Mouse (Mus musculus): ENCODE results near the gene Rgs7. TPM values are rescaled to one million over a fixed set of nuclear protein-coding genes. Genes with fewer than 3 reads are reported as not detected.

Gene Rgs7
- total and polyA plus RNA-seq, 3 experiments: not detected

- peaks cover 0 to 2% of the 10 kb centered on the region in 2 experiments; a peak in 1 of 4 replicates for H3K36me3 ChIP-seq (ENCODE audit: control insufficient read depth in 1 of 2, insufficient read depth in 2 of 2, low read length in 2 of 2)
- no peaks in the 10 kb centered on the region; a peak in 1 of 4 replicates for H3K27me3 ChIP-seq (ENCODE audit: control insufficient read depth in 1 of 2, insufficient read depth in 2 of 2, low read length in 2 of 2)
- H3K9me3 ChIP-seq (replicated peaks; ENCODE audit: insufficient read depth, low read length): no peaks in the 10 kb centered on the region
- H3K4me1 ChIP-seq (ENCODE audit: control insufficient read depth in 1 of 2, insufficient read depth in 2 of 2, low read length in 2 of 2): no peaks in the 10 kb centered on the region
- DNase-seq (ENCODE audit: low read depth, low spot score): no peak
- no peak for TF ChIP-seq TBP (IDR thresholded peaks at IDR 0.05; ENCODE audit: low read depth, low read length)
- no peak for TF ChIP-seq NELFE (IDR thresholded peaks at IDR 0.05; ENCODE audit: low read depth, low read length)
- no peak for TF ChIP-seq MAFK (IDR thresholded peaks at IDR 0.05; ENCODE audit: borderline replicate concordance, low read depth, low read length)
- no peak for TF ChIP-seq ZMIZ1 (IDR thresholded peaks at IDR 0.05; ENCODE audit: low read depth, low read length)
- TF ChIP-seq ETS1 (IDR thresholded peaks at IDR 0.05; ENCODE audit: low read depth, low read length): no peak
- TF ChIP-seq MEF2A (IDR thresholded peaks at IDR 0.05; ENCODE audit: extremely low read depth, insufficient replicate concordance, low read depth, low read length, poor library complexity, severe bottlenecking): no peak
- no peak for TF ChIP-seq CTCF (IDR thresholded peaks at IDR 0.05 in 2 of 3, conservative IDR thresholded peaks at IDR 0.05 in 1 of 3; ENCODE audit: control insufficient read depth in 1 of 3, insufficient read depth in 1 of 3, low read depth in 2 of 3, low read length in 3 of 3, poor library complexity in 1 of 3, severe bottlenecking in 1 of 3)
- no peak for TF ChIP-seq UBTF (IDR thresholded peaks at IDR 0.05; ENCODE audit: borderline replicate concordance, insufficient read depth, low read depth, low read length)
- no peaks in the 10 kb centered on the region for H3K79me2 ChIP-seq (ENCODE audit: control insufficient read depth, insufficient read depth, low read length, poor library complexity)
- no peak overlapping the region for H3K4me3 ChIP-seq (ENCODE audit: control insufficient read depth in 1 of 2, insufficient read depth in 1 of 2, low read depth in 2 of 2, low read length in 2 of 2)
- H3K27ac ChIP-seq (ENCODE audit: control insufficient read depth, low read depth, low read length): no peak overlapping the region
- no peak overlapping the region for H3K9ac ChIP-seq (ENCODE audit: control insufficient read depth, low read depth, low read length, poor library complexity, severe bottlenecking)
Observed at GRCm38 (mm10) chr1:175512173-175512572, 19.9 kb upstream of the Rgs7 start.

GRCm38 (mm10) chr1:175509989-175510388, 17.7 kb upstream of the Rgs7 start:
- Histone ChIP-seq H3K27me3 (ENCODE audit: control insufficient read depth in 1 of 2, insufficient read depth in 2 of 2, low read length in 2 of 2) (no peaks in the 10 kb centered on the region; a peak in 2 of 4 replicates), H3K27ac (ENCODE audit: control insufficient read depth, low read depth, low read length) (no peak overlapping the region), H3K36me3 (ENCODE audit: control insufficient read depth in 1 of 2, insufficient read depth in 2 of 2, low read length in 2 of 2) (peaks cover 0 to 2% of the 10 kb centered on the region in 2 experiments; a peak in 1 of 4 replicates), H3K9ac (ENCODE audit: control insufficient read depth, low read depth, low read length, poor library complexity, severe bottlenecking) (no peak overlapping the region), H3K9me3 (replicated peaks; ENCODE audit: insufficient read depth, low read length) (no peaks in the 10 kb centered on the region), H3K4me3 (ENCODE audit: control insufficient read depth in 1 of 2, insufficient read depth in 1 of 2, low read depth in 2 of 2, low read length in 2 of 2) (no peak overlapping the region), H3K79me2 (ENCODE audit: control insufficient read depth, insufficient read depth, low read length, poor library complexity) (no peaks in the 10 kb centered on the region), H3K4me1 (ENCODE audit: control insufficient read depth in 1 of 2, insufficient read depth in 2 of 2, low read length in 2 of 2) (no peaks in the 10 kb centered on the region)
- no peak for TF ChIP-seq TBP (IDR thresholded peaks at IDR 0.05; ENCODE audit: low read depth, low read length)
- TF ChIP-seq ZC3H11A (IDR thresholded peaks at IDR 0.05; ENCODE audit: low read depth, low read length): no peak
- no peak for TF ChIP-seq MXI1 (IDR thresholded peaks at IDR 0.05; ENCODE audit: low read depth, low read length)
- no peak for TF ChIP-seq POLR2A (IDR thresholded peaks at IDR 0.05; ENCODE audit: control insufficient read depth in 1 of 2, insufficient read depth in 1 of 2, low read depth in 1 of 2, low read length in 2 of 2, poor library complexity in 1 of 2)
- no peak for TF ChIP-seq GATA1 (IDR thresholded peaks at IDR 0.05; ENCODE audit: low read depth, low read length)
- no peak for TF ChIP-seq MYC (IDR thresholded peaks at IDR 0.05; ENCODE audit: low read depth, low read length)
- no peak for DNase-seq (ENCODE audit: low read depth, low spot score)

GRCm38 (mm10) chr1:175492683-175493043, 363 bp upstream of the Rgs7 start:
- Histone ChIP-seq H3K27ac (ENCODE audit: control insufficient read depth, low read depth, low read length) (no peak overlapping the region), H3K36me3 (ENCODE audit: control insufficient read depth in 1 of 2, insufficient read depth in 2 of 2, low read length in 2 of 2) (no peaks in the 10 kb centered on the region), H3K9me3 (replicated peaks; ENCODE audit: insufficient read depth, low read length) (no peaks in the 10 kb centered on the region), H3K4me3 (ENCODE audit: control insufficient read depth in 1 of 2, insufficient read depth in 1 of 2, low read depth in 2 of 2, low read length in 2 of 2) (no peak overlapping the region), H3K27me3 (ENCODE audit: control insufficient read depth in 1 of 2, insufficient read depth in 2 of 2, low read length in 2 of 2) (no peaks in the 10 kb centered on the region; a peak in 1 of 4 replicates), H3K79me2 (ENCODE audit: control insufficient read depth, insufficient read depth, low read length, poor library complexity) (no peaks in the 10 kb centered on the region), H3K9ac (ENCODE audit: control insufficient read depth, low read depth, low read length, poor library complexity, severe bottlenecking) (no peak overlapping the region), H3K4me1 (ENCODE audit: control insufficient read depth in 1 of 2, insufficient read depth in 2 of 2, low read length in 2 of 2) (no peaks in the 10 kb centered on the region)
- no peak for DNase-seq (ENCODE audit: low read depth, low spot score)
- no peak for TF ChIP-seq GABPA (IDR thresholded peaks at IDR 0.05; ENCODE audit: low read depth, low read length)
- no peak for TF ChIP-seq MAFK (IDR thresholded peaks at IDR 0.05; ENCODE audit: borderline replicate concordance, low read depth, low read length)
- no peak for TF ChIP-seq RCOR1 (IDR thresholded peaks at IDR 0.05; ENCODE audit: low read depth, low read length)
- no peak for TF ChIP-seq ZMIZ1 (IDR thresholded peaks at IDR 0.05; ENCODE audit: low read depth, low read length)
- TF ChIP-seq USF1 (IDR thresholded peaks at IDR 0.05; ENCODE audit: low read depth, low read length): no peak
- no peak for TF ChIP-seq SIN3A (IDR thresholded peaks at IDR 0.05; ENCODE audit: low read length)
- TF ChIP-seq USF2 (IDR thresholded peaks at IDR 0.05; ENCODE audit: borderline replicate concordance in 1 of 2, insufficient read depth in 1 of 2, low read depth in 1 of 2, low read length in 2 of 2): no peak
- no peak for TF ChIP-seq POLR2AphosphoS2 (IDR thresholded peaks at IDR 0.05; ENCODE audit: low read length)
- no peak for TF ChIP-seq POLR2A (IDR thresholded peaks at IDR 0.05; ENCODE audit: control insufficient read depth in 1 of 2, insufficient read depth in 1 of 2, low read depth in 1 of 2, low read length in 2 of 2, poor library complexity in 1 of 2)
- no peak for TF ChIP-seq TCF12 (IDR thresholded peaks at IDR 0.05; ENCODE audit: low read depth, low read length)
- no peak for TF ChIP-seq TAL1 (IDR thresholded peaks at IDR 0.05; ENCODE audit: low read length)
- no peak for TF ChIP-seq POLR2AphosphoS5 (IDR thresholded peaks at IDR 0.05; ENCODE audit: borderline replicate concordance, low read depth, low read length)
- no peak for TF ChIP-seq GATA1 (IDR thresholded peaks at IDR 0.05; ENCODE audit: low read depth, low read length)
- no peak for TF ChIP-seq HCFC1 (IDR thresholded peaks at IDR 0.05; ENCODE audit: low read depth, low read length)

Data from MEL (cell line).